Mouse (Mus musculus) olfactory bulb, adult 2 months (tissue): ENCODE data around the gene Tmem106c.

ENCODE experiments used
- CTCF ChIP-seq: fragments of 200-500 bp; IDR thresholded peaks from 2 replicates; pipeline ENCODE4 v1.5.1; 2012; ENCODE audit warnings: low read depth, mild to moderate bottlenecking, low read length, moderate library complexity; ENCODE audit not compliant: insufficient read depth
- POLR2A ChIP-seq: fragments of 200-500 bp; IDR thresholded peaks from 2 replicates; pipeline ENCODE4 v1.6.1; 2012; ENCODE audit warnings: mild to moderate bottlenecking, low read depth, low read length, moderate library complexity; ENCODE audit not compliant: insufficient read depth

DNA sequence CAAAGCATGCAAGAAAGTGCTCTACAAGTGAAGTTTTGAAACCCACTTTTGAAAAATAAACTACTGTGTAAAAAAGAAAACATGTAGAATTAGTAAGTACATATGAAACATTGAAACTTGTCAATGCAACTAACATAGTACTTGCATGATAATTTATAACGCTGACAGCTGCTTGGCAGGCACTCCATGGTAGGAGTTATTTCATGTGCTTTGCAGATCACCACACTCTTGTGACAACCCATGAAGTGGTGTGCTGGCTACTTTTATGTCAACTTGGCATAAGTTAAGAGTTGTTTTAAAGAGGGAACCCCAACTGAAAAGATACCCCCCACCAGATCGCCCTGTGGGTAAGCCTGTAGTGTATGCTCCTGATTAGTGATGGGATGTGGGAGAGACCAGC is 41.6 kb upstream of the Tmem106c start:
- TF ChIP-seq CTCF, result no peak
- no peak for TF ChIP-seq POLR2A
